Mouse (Mus musculus) embryonic facial prominence, embryonic 10.5 days (tissue): ENCODE measurements around the gene Vmn2r89. TPM values are rescaled to one million over a fixed set of nuclear protein-coding genes. Genes with fewer than 3 reads are reported as not detected.

ENCODE experiments used
- DNase-seq: peaks from one replicate; pipeline ENCODE4 v3.0.0-alpha.2; 2017; ENCODE audit warnings: low spot score
- H3K27ac ChIP-seq: fragments of 300-500 bp; sonication (generic); replicated peaks from 2 replicates; pipeline ENCODE4 v1.5.1; 2016; ENCODE audit warnings: mild to moderate bottlenecking
- H3K27me3 ChIP-seq: fragments of 300-500 bp; sonication (generic); replicated peaks from 2 replicates; pipeline ENCODE4 v1.6.1; 2016; ENCODE audit warnings: low read depth, mild to moderate bottlenecking; ENCODE audit not compliant: poor library complexity, severe bottlenecking
- H3K36me3 ChIP-seq: fragments of 300-500 bp; sonication (generic); replicated peaks from 2 replicates; pipeline ENCODE4 v1.6.1; 2016; ENCODE audit warnings: mild to moderate bottlenecking, moderate library complexity
- H3K4me1 ChIP-seq: fragments of 300-500 bp; sonication (generic); 2 replicates; pipeline ENCODE4 v1.6.1; 2016
- H3K4me3 ChIP-seq: fragments of 300-500 bp; sonication (generic); 2 replicates; pipeline ENCODE4 v1.5.1; 2016; ENCODE audit warnings: mild to moderate bottlenecking, moderate library complexity
- H3K9me3 ChIP-seq: fragments of 300-500 bp; sonication (generic); 2 replicates; pipeline ENCODE4 v1.6.1; 2016; ENCODE audit warnings: mild to moderate bottlenecking
- WGBS: fragments of 180-500 bp; shearing (Covaris S2); methylation state at CpG from one replicate; pipeline ENCODE4 v1.1.7; 2016; 5-methylcytosine and 5-hydroxymethylcytosine counted together
- polyA plus RNA-seq: library from polyadenylated mRNA; unstranded; fragments of >200 nt; fragmentation: Nextera tagmentation; extraction: Ambion mirVana; gene quantifications from 2 replicates; pipeline ENCODE4 v1.2.1, GENCODE M21; 2016

Gene Vmn2r89
- polyA plus RNA-seq, 1 experiment from 2014 or later: not detected

- H3K27ac ChIP-seq: no peak overlapping the region
- WGBS: 87% methylated on average over 2 of the region's 2 CpGs
- no peaks in the 10 kb centered on the region for H3K9me3 ChIP-seq
- no peaks in the 10 kb centered on the region for H3K4me1 ChIP-seq
- H3K4me3 ChIP-seq: no peak overlapping the region
- DNase-seq: no peak
- H3K36me3 ChIP-seq: no peaks in the 10 kb centered on the region
- no peaks in the 10 kb centered on the region for H3K27me3 ChIP-seq
Observed at GRCm38 (mm10) chr14:51495781-51496180, 44.1 kb downstream of the Vmn2r89 start.

- Histone ChIP-seq H3K9me3 (no peaks in the 10 kb centered on the region), H3K4me3 (no peak overlapping the region), H3K27ac (no peak overlapping the region), H3K4me1 (no peaks in the 10 kb centered on the region), H3K36me3 (no peaks in the 10 kb centered on the region), H3K27me3 (no peaks in the 10 kb centered on the region)
- WGBS: 87% methylated on average over 1 of the region's 1 CpGs
- DNase-seq: no peak
Observed at GRCm38 (mm10) chr14:51496955-51497354, 45.3 kb downstream of the Vmn2r89 start.

- Histone ChIP-seq H3K27ac (no peak overlapping the region), H3K4me3 (no peak overlapping the region), H3K36me3 (no peaks in the 10 kb centered on the region), H3K27me3 (no peaks in the 10 kb centered on the region), H3K4me1 (no peaks in the 10 kb centered on the region), H3K9me3 (no peaks in the 10 kb centered on the region)
- 91% methylated on average over 2 of the region's 2 CpGs for WGBS
- no peak for DNase-seq
Observed at GRCm38 (mm10) chr14:51497958-51498357, 46.3 kb downstream of the Vmn2r89 start.

- 85% methylated on average over 2 of the region's 2 CpGs for WGBS
- Histone ChIP-seq H3K27me3 (no peaks in the 10 kb centered on the region), H3K27ac (no peak overlapping the region), H3K4me3 (no peak overlapping the region), H3K4me1 (no peaks in the 10 kb centered on the region), H3K36me3 (no peaks in the 10 kb centered on the region), H3K9me3 (no peaks in the 10 kb centered on the region)
- DNase-seq: no peak
Observed at GRCm38 (mm10) chr14:51499707-51500275, 48.1 kb downstream of the Vmn2r89 start.

GRCm38 (mm10) chr14:51500461-51500860, 48.8 kb downstream of the Vmn2r89 start:
- Histone ChIP-seq H3K4me1 (no peaks in the 10 kb centered on the region), H3K27me3 (no peaks in the 10 kb centered on the region), H3K36me3 (no peaks in the 10 kb centered on the region), H3K9me3 (no peaks in the 10 kb centered on the region), H3K4me3 (no peak overlapping the region), H3K27ac (no peak overlapping the region)
- WGBS: 88% methylated on average over 4 of the region's 4 CpGs
- no peak for DNase-seq

GRCm38 (mm10) chr14:51507416-51507815, 55.8 kb downstream of the Vmn2r89 start:
- Histone ChIP-seq H3K9me3 (no peaks in the 10 kb centered on the region), H3K27ac (no peak overlapping the region), H3K4me3 (no peak overlapping the region), H3K4me1 (no peaks in the 10 kb centered on the region), H3K27me3 (no peaks in the 10 kb centered on the region), H3K36me3 (no peaks in the 10 kb centered on the region)
- DNase-seq: no peak
- WGBS: 95% methylated on average over 8 of the region's 8 CpGs

Other genes starting within 250 kb of the Vmn2r89 start
- gene Ear14, start 248.5 kb upstream of the Vmn2r89 start, polyA plus RNA-seq: not detected in 2 replicates
- gene Rnase2a, start 195.7 kb upstream of the Vmn2r89 start, polyA plus RNA-seq: not detected in 2 replicates
- gene Gm7247, start 90.1 kb upstream of the Vmn2r89 start, polyA plus RNA-seq: not detected in 2 replicates
- not detected in 2 replicates for gene Vmn2r88, start 41.0 kb upstream of the Vmn2r89 start, polyA plus RNA-seq
- not detected in 2 replicates for gene Gm5622, start 100.9 kb downstream of the Vmn2r89 start, polyA plus RNA-seq
- not detected in 2 replicates for gene Gm17175, start 122.2 kb downstream of the Vmn2r89 start, polyA plus RNA-seq
- not detected in 2 replicates for gene Gm17174, start 140.3 kb downstream of the Vmn2r89 start, polyA plus RNA-seq
- gene Gm17078, start 159.5 kb downstream of the Vmn2r89 start, polyA plus RNA-seq: not detected in 2 replicates
- gene Gm4181, start 183.8 kb downstream of the Vmn2r89 start, polyA plus RNA-seq: not detected in 2 replicates
- gene Gm17079, start 243.6 kb downstream of the Vmn2r89 start, polyA plus RNA-seq: not detected in 2 replicates